Mouse (Mus musculus): ENCODE measurements around the gene Ryr2.

DNA sequence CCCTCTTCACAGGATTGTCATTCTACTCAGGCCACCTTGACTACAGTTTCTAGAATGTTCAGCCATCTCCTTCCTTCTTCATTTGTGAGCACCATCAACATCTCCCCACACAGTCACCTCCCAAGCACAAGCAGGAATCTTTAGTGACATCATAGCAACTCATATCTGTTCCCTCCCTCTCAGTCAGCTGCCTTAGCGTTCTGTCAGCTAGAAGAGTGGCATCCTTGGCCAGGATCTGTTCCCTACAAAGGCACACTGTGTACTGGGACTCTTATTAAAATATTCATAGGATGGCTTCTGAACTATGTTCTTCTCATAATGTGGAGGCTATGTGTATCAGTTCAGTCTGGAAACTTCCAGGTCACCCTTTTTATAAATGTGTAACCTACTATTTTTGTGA is 8.1 kb upstream of the Ryr2 start:
- TF ChIP-seq CTCF (IDR thresholded peaks at IDR 0.05; ENCODE audit: low read depth, low read length) (no peak), TAL1 (conservative IDR thresholded peaks at IDR 0.05; ENCODE audit: low read depth, low read length) (no peak)

All from G1E (cell line).